Mouse (Mus musculus): Measurements from ENCODE around the gene Zbtb32. TPM values are rescaled to one million over a fixed set of nuclear protein-coding genes. Genes with fewer than 3 reads are reported as not detected.
A peak's percentile ranks its signal among the peaks of the same experiment; 100 is the strongest.

Gene Zbtb32
- total and polyA plus RNA-seq, 3 experiments, result 173 to 183 (median 178) TPM

DNA sequence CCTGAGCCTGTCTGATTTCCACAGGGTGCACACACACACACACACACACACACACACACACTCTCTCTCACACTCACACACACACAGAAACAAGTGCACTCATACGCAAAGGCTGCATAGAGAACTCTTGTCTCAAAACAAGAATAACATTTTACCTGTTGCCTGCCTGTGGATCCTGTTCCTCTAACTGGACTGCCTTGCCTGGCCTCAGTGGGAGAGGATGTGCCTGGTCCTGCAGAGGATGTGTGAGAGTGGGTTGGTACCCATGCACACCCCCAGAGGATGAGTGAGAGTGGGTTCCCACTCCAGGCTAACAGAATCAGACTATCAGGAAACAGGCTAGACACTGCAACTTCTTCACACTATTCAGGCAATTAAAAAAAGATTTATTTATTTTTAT, 48.1 kb downstream of the Zbtb32 start:
- Histone ChIP-seq H3K79me2 (replicated peaks; ENCODE audit: control insufficient read depth, extremely low read depth, insufficient read depth, poor library complexity, severe bottlenecking) (no peaks in the 10 kb centered on the region; the same call in 1 of the 2 replicates), H3K4me2 (ENCODE audit: insufficient read depth, low read depth, poor library complexity, severe bottlenecking) (no peak overlapping the region), H3K9ac (ENCODE audit: insufficient read depth, low read depth) (no peak overlapping the region), H3K4me1 (ENCODE audit: control insufficient read depth in 1 of 2, insufficient read depth in 2 of 2) (peaks cover 2 to 20% of the 10 kb centered on the region in 2 experiments; a peak in 3 of 4 replicates), H3K4me3 (replicated peaks in 1 of 3; ENCODE audit: low read depth in 2 of 3, low read length in 2 of 3, poor library complexity in 1 of 3) (no peak overlapping the region), H3K36me3 (replicated peaks in 1 of 2; ENCODE audit: control insufficient read depth in 1 of 2, insufficient read depth in 1 of 2, low read length in 1 of 2) (peaks cover 23 to 48% of the 10 kb centered on the region in 2 experiments), H3K9me3 (replicated peaks; ENCODE audit: low read length) (no peaks in the 10 kb centered on the region), H3K27me3 (replicated peaks) (no peaks in the 10 kb centered on the region), H3K27ac (ENCODE audit: insufficient read depth, low read depth) (no peak overlapping the region)
- in situ Hi-C loops (cut with MboI; ENCODE audit: low pct_ligation_motif_present, low pct_unique_long_range_greater_than_20kb, low sequenced_read_pairs) (no loop called here), dilution Hi-C loops (cut with MboI; ENCODE audit: extremely low pct_ligation_motif_present, extremely low pct_unique_long_range_greater_than_20kb, low sequenced_read_pairs) (no loop called here)
- TF ChIP-seq MYC (IDR thresholded peaks at IDR 0.05; ENCODE audit: low read depth, low read length) (no peak), IRF4 (IDR thresholded peaks at IDR 0.05; ENCODE audit: low read depth, low read length) (no peak), E2F4 (IDR thresholded peaks at IDR 0.05; ENCODE audit: insufficient replicate concordance, low read depth, low read length) (no peak), POLR2AphosphoS2 (IDR thresholded peaks at IDR 0.05; ENCODE audit: low read depth, low read length) (no peak), POLR2A (IDR thresholded peaks at IDR 0.05; ENCODE audit: low read depth, low read length) (no peak), ELF1 (IDR thresholded peaks at IDR 0.05; ENCODE audit: low read depth, low read length) (no peak), RCOR1 (conservative IDR thresholded peaks at IDR 0.05; ENCODE audit: low read depth, low read length) (no peak), CHD2 (IDR thresholded peaks at IDR 0.05; ENCODE audit: low read length) (no peak), CHD1 (IDR thresholded peaks at IDR 0.05; ENCODE audit: low read depth, low read length) (no peak), USF2 (conservative IDR thresholded peaks at IDR 0.05; ENCODE audit: low read depth, low read length) (no peak), MAZ (IDR thresholded peaks at IDR 0.05; ENCODE audit: low read depth, low read length) (no peak), GABPA (IDR thresholded peaks at IDR 0.05; ENCODE audit: insufficient replicate concordance, low read depth, low read length) (no peak), MAX (IDR thresholded peaks at IDR 0.05; ENCODE audit: low read length) (no peak), SMC3 (IDR thresholded peaks at IDR 0.05; ENCODE audit: low read depth, low read length) (no peak), USF1 (IDR thresholded peaks at IDR 0.05; ENCODE audit: low read depth, low read length) (no peak), CTCF (conservative IDR thresholded peaks at IDR 0.05 in 1 of 2, IDR thresholded peaks at IDR 0.05 in 1 of 2; ENCODE audit: low read depth in 2 of 2, low read length in 2 of 2) (no peak), TBP (conservative IDR thresholded peaks at IDR 0.05; ENCODE audit: low read depth, low read length) (no peak), HCFC1 (IDR thresholded peaks at IDR 0.05; ENCODE audit: low read depth, low read length) (no peak), MEF2A (IDR thresholded peaks at IDR 0.05; ENCODE audit: borderline replicate concordance, low read depth, low read length) (no peak)
- DNase-seq (ENCODE audit: extremely low read depth), result no peak

DNA sequence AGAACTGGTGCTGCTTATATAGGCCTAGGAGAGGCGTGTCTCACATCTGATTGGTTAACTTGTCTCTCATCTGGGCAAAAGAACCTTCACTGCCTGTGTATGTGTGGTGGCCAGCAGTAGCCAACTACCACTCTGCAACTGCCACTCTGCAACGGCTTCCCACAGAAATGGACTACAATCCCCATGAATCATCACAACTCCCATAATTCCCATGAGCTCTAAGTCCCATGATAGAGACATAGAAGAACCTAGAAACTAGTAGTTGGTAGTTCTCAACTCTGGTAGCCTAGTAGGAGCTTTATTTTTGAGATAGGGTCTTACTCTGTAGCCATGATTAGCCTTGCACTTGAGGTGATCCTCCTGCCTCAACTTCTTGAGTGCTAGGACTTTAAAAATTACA, 48.8 kb downstream of the Zbtb32 start:
- no peak overlapping the region for H3K27ac ChIP-seq (ENCODE audit: insufficient read depth, low read depth)
- TF ChIP-seq RAD21 (IDR thresholded peaks at IDR 0.05; ENCODE audit: low read depth, low read length) (no peak), HCFC1 (IDR thresholded peaks at IDR 0.05; ENCODE audit: low read depth, low read length) (peak; percentile 56), ELF1 (IDR thresholded peaks at IDR 0.05; ENCODE audit: low read depth, low read length) (no peak)
- dilution Hi-C loops (cut with MboI; ENCODE audit: extremely low pct_ligation_motif_present, extremely low pct_unique_long_range_greater_than_20kb, low sequenced_read_pairs), result no loop called here
- H3K9ac ChIP-seq (ENCODE audit: insufficient read depth, low read depth), result no peak overlapping the region
- in situ Hi-C loops (cut with MboI; ENCODE audit: low pct_ligation_motif_present, low pct_unique_long_range_greater_than_20kb, low sequenced_read_pairs), result no loop called here
- no peak overlapping the region for H3K4me3 ChIP-seq (replicated peaks in 1 of 3; ENCODE audit: low read depth in 2 of 3, low read length in 2 of 3, poor library complexity in 1 of 3)
- no peaks in the 10 kb centered on the region for H3K9me3 ChIP-seq (replicated peaks; ENCODE audit: low read length)
- no peak for DNase-seq (ENCODE audit: extremely low read depth)
- H3K79me2 ChIP-seq (replicated peaks; ENCODE audit: control insufficient read depth, extremely low read depth, insufficient read depth, poor library complexity, severe bottlenecking), result no peaks in the 10 kb centered on the region; the same call in 1 of the 2 replicates
- no peaks in the 10 kb centered on the region for H3K27me3 ChIP-seq (replicated peaks)
- H3K4me2 ChIP-seq (ENCODE audit: insufficient read depth, low read depth, poor library complexity, severe bottlenecking), result no peak overlapping the region
- peaks cover 2 to 20% of the 10 kb centered on the region in 2 experiments; a peak in 3 of 4 replicates for H3K4me1 ChIP-seq (ENCODE audit: control insufficient read depth in 1 of 2, insufficient read depth in 2 of 2)
- peaks cover 16 to 42% of the 10 kb centered on the region in 2 experiments for H3K36me3 ChIP-seq (replicated peaks in 1 of 2; ENCODE audit: control insufficient read depth in 1 of 2, insufficient read depth in 1 of 2, low read length in 1 of 2)

All from CH12.LX (cell line).